Mouse (Mus musculus): ENCODE measurements around the gene Endou. TPM values are rescaled to one million over a fixed set of nuclear protein-coding genes. Genes with fewer than 3 reads are reported as not detected.

Endou gene
- polyA plus RNA-seq, 1 experiment from 2014 or later = 0.11 TPM

DNA sequence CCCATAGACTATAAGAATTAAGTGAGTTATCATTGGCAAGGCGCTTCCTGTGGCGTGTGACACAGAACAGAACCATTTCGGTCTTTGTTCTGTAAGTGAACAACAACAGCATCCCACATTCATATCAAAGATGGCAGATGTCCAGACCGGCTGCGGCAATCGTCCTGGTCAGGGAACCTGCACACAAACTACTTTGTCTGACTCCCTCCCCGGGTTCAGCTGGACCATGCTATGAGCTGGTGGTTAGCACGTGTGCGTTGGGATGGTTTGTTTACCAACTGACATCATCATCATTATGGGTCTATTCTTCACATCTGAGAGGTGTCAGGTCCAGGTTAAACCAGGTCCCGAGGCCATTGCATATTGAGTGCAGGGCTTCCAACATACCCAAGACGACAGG is 2.7 kb downstream of the Endou start:
- DNase-seq (ENCODE audit: low spot score) = no peak

DNA sequence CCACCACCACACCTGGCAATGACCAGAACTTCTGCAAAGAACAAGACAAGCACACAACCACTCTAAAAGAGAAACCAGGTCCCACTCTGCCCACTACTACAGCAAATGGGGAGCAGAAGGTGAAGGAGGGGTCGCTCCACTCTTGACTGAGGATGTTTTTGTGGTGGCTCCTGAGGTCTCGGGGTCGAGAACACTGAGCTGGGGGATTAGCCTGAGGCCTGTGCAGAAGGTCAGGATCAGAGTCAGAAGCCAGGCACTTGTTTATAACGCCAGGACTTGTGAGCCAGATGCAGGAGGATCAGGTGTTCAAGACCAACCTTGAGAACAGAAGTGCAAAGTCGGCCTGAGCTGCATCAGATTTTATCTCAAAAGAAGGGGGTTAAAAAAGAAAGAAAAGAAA is 3.6 kb downstream of the Endou start:
- H3K9ac ChIP-seq (ENCODE audit: low read length) = no peak overlapping the region

More for the DNA sequence above, 2.7 kb downstream of the Endou start:
- WGBS = 87% methylated on average over 11 of the region's 11 CpGs
- no peak for ATAC-seq
- Histone ChIP-seq H3K27ac (ENCODE audit: low read depth, low read length) (no peak overlapping the region), H3K9me3 (replicated peaks; ENCODE audit: control insufficient read depth, low read length) (no peaks in the 10 kb centered on the region), H3K4me3 (ENCODE audit: low read depth, low read length) (no peak overlapping the region), H3K36me3 (ENCODE audit: control insufficient read depth, insufficient read depth, low read length) (no peaks in the 10 kb centered on the region), H3K4me2 (ENCODE audit: low read length) (no peak overlapping the region), H3K4me1 (ENCODE audit: control insufficient read depth, insufficient read depth, low read length) (no peaks in the 10 kb centered on the region), H3K9ac (ENCODE audit: low read length) (no peak overlapping the region), H3K27me3 (replicated peaks; ENCODE audit: control insufficient read depth, insufficient read depth, low read length) (no peaks in the 10 kb centered on the region)

DNA sequence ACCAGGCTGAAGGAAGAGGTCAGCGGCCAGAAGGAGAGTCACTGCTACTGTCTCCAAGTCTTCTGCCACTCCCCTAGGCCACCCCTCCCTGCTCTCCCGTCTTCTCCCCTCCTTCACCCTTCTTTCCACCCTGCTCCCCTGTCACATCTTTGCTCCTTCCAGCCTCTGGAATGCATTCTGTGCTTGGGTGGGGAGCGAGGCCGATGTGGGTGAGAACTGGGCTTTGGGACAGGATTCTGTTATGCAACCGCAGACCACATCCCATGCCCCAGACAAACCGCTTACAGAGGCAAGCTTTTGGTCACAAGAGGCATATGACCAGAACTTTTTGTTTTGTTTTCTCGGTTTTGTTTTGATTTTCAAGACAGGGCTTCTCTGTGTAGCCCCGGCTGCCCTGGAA is 4.1 kb downstream of the Endou start:
- no peak for ATAC-seq
- Histone ChIP-seq H3K36me3 (ENCODE audit: control insufficient read depth, insufficient read depth, low read length) (no peaks in the 10 kb centered on the region), H3K9ac (ENCODE audit: low read length) (no peak overlapping the region), H3K27ac (ENCODE audit: low read depth, low read length) (no peak overlapping the region), H3K4me3 (ENCODE audit: low read depth, low read length) (no peak overlapping the region), H3K9me3 (replicated peaks; ENCODE audit: control insufficient read depth, low read length) (no peaks in the 10 kb centered on the region), H3K4me1 (ENCODE audit: control insufficient read depth, insufficient read depth, low read length) (no peaks in the 10 kb centered on the region), H3K4me2 (ENCODE audit: low read length) (no peak overlapping the region), H3K27me3 (replicated peaks; ENCODE audit: control insufficient read depth, insufficient read depth, low read length) (no peaks in the 10 kb centered on the region)
- no peak for DNase-seq (ENCODE audit: low spot score)
- WGBS = 80% methylated on average over 8 of the region's 8 CpGs

More for the DNA sequence above, 3.6 kb downstream of the Endou start:
- Histone ChIP-seq H3K9me3 (replicated peaks; ENCODE audit: control insufficient read depth, low read length) (no peaks in the 10 kb centered on the region), H3K27me3 (replicated peaks; ENCODE audit: control insufficient read depth, insufficient read depth, low read length) (no peaks in the 10 kb centered on the region), H3K36me3 (ENCODE audit: control insufficient read depth, insufficient read depth, low read length) (no peaks in the 10 kb centered on the region), H3K27ac (ENCODE audit: low read depth, low read length) (no peak overlapping the region), H3K4me3 (ENCODE audit: low read depth, low read length) (no peak overlapping the region), H3K4me1 (ENCODE audit: control insufficient read depth, insufficient read depth, low read length) (no peaks in the 10 kb centered on the region), H3K4me2 (ENCODE audit: low read length) (no peak overlapping the region)
- DNase-seq (ENCODE audit: low spot score) (no peak), ATAC-seq (no peak)
- WGBS = 74% methylated on average over 5 of the region's 5 CpGs

DNA sequence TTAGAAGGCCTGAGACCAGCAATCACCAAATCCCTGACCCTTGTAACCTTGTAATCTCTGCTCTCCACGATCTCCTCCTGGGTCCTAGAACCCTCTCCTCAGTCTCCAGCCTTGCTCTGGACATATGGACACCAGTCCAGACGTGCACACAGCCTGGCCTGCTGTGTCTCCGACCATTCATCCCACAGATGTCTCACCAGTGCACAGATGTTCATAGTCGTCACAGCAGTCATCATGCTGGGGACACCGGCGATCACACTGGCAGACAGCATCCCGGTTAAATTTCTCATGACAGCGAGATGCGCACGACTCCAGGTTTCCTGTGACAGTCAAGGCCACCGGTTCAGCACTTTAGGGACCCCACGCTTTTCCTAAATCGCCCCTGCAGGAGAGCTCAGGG is 4.8 kb downstream of the Endou start:
- no peak overlapping the region for H3K4me3 ChIP-seq (ENCODE audit: low read depth, low read length)
- H3K27ac ChIP-seq (ENCODE audit: low read depth, low read length) = no peak overlapping the region
- WGBS = 88% methylated on average over 13 of the region's 13 CpGs
- H3K4me1 ChIP-seq (ENCODE audit: control insufficient read depth, insufficient read depth, low read length) = no peaks in the 10 kb centered on the region
- no peaks in the 10 kb centered on the region for H3K36me3 ChIP-seq (ENCODE audit: control insufficient read depth, insufficient read depth, low read length)
- ATAC-seq (no peak), DNase-seq (ENCODE audit: low spot score) (no peak)
- no peaks in the 10 kb centered on the region for H3K9me3 ChIP-seq (replicated peaks; ENCODE audit: control insufficient read depth, low read length)
- H3K27me3 ChIP-seq (replicated peaks; ENCODE audit: control insufficient read depth, insufficient read depth, low read length) = no peaks in the 10 kb centered on the region
- no peak overlapping the region for H3K9ac ChIP-seq (ENCODE audit: low read length)
- no peak overlapping the region for H3K4me2 ChIP-seq (ENCODE audit: low read length)

DNA sequence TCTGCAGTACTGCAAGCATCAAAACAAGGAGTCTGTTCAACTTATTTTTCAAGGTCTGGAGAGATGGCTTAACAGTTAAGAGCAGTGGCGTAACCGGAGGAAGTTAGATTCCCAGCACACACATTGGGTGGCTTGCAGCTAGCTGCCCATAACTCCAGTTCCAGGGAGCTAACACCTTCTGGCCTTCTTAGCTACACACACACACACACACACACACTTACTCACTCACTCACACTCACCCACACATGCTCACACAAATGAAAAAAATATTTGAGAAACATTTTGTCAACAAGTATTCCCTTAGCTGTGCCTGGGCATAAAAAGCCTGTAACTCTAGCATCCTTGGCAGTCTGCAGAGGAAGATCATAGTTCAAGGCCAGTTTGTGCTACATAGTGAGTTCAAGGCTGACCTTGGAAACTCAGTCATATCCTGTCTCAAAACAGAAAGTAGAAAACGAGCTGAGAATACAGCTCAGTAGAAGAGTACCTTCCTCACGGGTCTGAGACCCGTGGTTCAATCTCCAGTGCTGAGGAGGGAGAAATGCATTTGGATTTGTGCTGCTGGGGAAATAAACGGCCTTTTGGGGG is 5.8 kb downstream of the Endou start:
- no peak overlapping the region for H3K4me2 ChIP-seq (ENCODE audit: low read length)
- no peaks in the 10 kb centered on the region for H3K27me3 ChIP-seq (replicated peaks; ENCODE audit: control insufficient read depth, insufficient read depth, low read length)
- H3K9ac ChIP-seq (ENCODE audit: low read length) = no peak overlapping the region
- ATAC-seq = no peak
- no peaks in the 10 kb centered on the region for H3K4me1 ChIP-seq (ENCODE audit: control insufficient read depth, insufficient read depth, low read length)
- no peak overlapping the region for H3K27ac ChIP-seq (ENCODE audit: low read depth, low read length)
- DNase-seq (ENCODE audit: low spot score) = no peak
- no peaks in the 10 kb centered on the region for H3K9me3 ChIP-seq (replicated peaks; ENCODE audit: control insufficient read depth, low read length)
- 86% methylated on average over 6 of the region's 6 CpGs for WGBS
- H3K4me3 ChIP-seq (ENCODE audit: low read depth, low read length) = no peak overlapping the region
- no peaks in the 10 kb centered on the region for H3K36me3 ChIP-seq (ENCODE audit: control insufficient read depth, insufficient read depth, low read length)

DNA sequence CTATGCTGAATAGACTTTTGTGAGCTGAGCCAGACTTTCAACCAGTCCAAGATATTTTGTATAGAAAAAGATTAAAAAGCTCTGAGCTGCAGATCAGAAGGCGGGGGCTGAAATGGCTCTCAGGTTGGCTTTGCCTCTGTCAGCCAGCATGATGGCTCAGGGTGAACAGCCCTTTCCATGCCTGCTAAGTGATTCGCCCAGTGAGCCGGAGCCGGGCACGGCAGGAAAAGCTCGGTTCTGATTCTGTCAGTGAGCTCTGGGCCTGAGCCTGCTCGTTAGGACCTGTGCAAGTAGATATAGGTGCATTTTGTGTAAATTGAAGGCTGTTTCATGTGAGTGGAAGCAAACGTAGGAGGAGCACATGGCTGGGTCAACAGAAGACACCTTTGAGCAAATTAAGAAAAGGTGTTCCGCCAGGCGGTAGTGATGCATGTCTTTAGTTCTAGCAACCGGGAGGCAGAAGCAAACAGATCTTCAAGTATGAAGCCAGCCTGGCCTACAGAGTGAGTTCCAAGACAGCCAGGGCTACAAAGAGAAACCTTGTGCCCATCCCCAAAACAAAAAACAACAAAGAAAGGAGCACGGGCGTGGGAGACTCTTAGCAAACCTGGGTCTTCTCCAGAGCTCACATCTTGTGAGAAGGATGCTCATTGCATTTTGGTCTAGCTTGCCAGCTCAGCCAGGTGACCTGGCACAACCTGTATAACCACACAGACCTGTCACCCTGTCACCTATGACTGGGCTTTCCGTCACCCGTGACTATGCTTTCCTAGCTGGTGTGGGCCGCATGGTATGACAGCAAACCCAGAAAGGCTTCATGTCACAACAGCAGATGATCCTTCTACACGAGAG is 6.6 kb downstream of the Endou start:
- H3K4me3 ChIP-seq (ENCODE audit: low read depth, low read length) = no peak overlapping the region
- H3K9ac ChIP-seq (ENCODE audit: low read length) = no peak overlapping the region
- no peaks in the 10 kb centered on the region for H3K36me3 ChIP-seq (ENCODE audit: control insufficient read depth, insufficient read depth, low read length)
- 87% methylated on average over 17 of the region's 17 CpGs for WGBS
- no peak for DNase-seq (ENCODE audit: low spot score)
- H3K27ac ChIP-seq (ENCODE audit: low read depth, low read length) = no peak overlapping the region
- H3K27me3 ChIP-seq (replicated peaks; ENCODE audit: control insufficient read depth, insufficient read depth, low read length) = no peaks in the 10 kb centered on the region
- H3K9me3 ChIP-seq (replicated peaks; ENCODE audit: control insufficient read depth, low read length) = no peaks in the 10 kb centered on the region
- no peak overlapping the region for H3K4me2 ChIP-seq (ENCODE audit: low read length)
- no peaks in the 10 kb centered on the region for H3K4me1 ChIP-seq (ENCODE audit: control insufficient read depth, insufficient read depth, low read length)
- no peak for ATAC-seq

DNA sequence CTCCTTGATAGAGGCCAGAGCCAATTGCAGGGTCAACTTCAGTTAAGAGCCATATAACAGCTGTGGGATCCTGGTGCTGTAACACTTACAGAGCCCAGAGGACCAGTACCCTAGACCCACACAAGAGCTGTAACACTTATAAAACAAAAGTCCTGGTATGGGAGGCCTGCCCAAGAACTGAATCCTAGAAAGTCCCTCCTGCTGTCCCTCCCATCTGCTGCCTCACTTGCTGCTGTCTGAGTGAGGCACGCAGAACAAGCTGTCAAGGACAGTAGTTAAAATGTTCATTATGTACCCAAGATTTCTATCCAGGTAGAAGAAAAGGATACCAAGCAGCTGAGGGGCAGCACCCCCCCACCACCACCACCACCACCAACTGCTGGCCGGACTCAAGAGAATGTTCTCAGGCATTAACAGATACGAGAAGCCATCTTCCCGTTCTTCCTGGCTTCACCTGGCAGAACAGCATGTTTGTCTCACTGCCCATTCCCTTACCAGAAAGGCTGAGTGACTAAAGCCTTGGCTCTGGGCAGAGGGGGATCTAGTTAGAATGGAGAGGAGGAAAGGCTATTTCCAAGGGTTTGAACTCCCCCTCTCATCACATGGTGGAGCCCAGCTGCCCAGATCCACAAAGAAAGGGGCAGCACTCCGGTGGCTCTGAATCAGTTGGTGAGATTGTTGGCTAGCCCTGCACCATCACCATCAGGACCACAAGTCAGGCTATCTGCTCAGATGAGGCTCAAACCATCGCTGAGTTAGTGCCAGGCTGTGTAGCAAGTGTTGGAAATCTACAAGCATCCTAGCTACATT is 7.4 kb downstream of the Endou start:
- Histone ChIP-seq H3K4me3 (ENCODE audit: low read depth, low read length) (no peak overlapping the region), H3K4me2 (ENCODE audit: low read length) (no peak overlapping the region), H3K4me1 (ENCODE audit: control insufficient read depth, insufficient read depth, low read length) (no peaks in the 10 kb centered on the region), H3K27ac (ENCODE audit: low read depth, low read length) (no peak overlapping the region), H3K9ac (ENCODE audit: low read length) (no peak overlapping the region), H3K27me3 (replicated peaks; ENCODE audit: control insufficient read depth, insufficient read depth, low read length) (no peaks in the 10 kb centered on the region), H3K36me3 (ENCODE audit: control insufficient read depth, insufficient read depth, low read length) (no peaks in the 10 kb centered on the region), H3K9me3 (replicated peaks; ENCODE audit: control insufficient read depth, low read length) (no peaks in the 10 kb centered on the region)
- 91% methylated on average over 6 of the region's 6 CpGs for WGBS
- no peak for DNase-seq (ENCODE audit: low spot score)
- no peak for ATAC-seq

DNA sequence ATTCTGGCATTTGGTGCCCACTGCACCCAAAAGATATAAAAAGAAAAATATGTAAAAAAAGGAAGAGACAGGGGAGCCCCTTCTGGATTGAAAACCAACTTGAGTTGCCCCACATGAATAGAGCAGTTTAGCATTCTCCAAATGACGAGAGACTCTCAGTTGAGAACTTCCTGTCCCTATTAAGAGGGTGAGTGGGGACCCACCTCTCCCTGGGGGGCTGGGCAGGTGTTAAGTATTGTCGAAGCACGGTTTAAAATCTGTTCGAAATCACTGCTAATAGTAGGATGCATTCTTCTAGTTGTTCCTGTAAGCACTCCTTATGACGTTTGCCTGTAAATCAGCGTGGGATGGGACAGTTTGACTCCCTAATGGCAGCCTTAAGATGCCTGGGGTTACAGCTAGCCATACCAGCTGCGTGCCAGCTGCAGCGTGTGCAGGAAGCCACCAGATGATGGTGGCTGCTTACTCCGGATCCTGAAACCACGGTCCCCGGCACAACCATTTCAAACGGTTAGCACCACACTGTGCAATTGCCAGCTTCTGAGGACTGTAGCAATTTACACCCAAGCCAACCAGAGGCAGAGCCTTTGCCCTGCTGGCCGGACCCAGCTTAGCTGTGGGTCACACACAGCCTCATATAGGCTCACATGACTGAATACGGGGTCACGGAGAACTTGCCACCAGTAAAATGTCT is 10.0 kb downstream of the Endou start:
- Histone ChIP-seq H3K36me3 (ENCODE audit: control insufficient read depth, insufficient read depth, low read length) (no peaks in the 10 kb centered on the region), H3K4me1 (ENCODE audit: control insufficient read depth, insufficient read depth, low read length) (no peaks in the 10 kb centered on the region), H3K27me3 (replicated peaks; ENCODE audit: control insufficient read depth, insufficient read depth, low read length) (no peaks in the 10 kb centered on the region), H3K9me3 (replicated peaks; ENCODE audit: control insufficient read depth, low read length) (no peaks in the 10 kb centered on the region), H3K27ac (ENCODE audit: low read depth, low read length) (no peak overlapping the region), H3K4me2 (ENCODE audit: low read length) (no peak overlapping the region), H3K4me3 (ENCODE audit: low read depth, low read length) (no peak overlapping the region), H3K9ac (ENCODE audit: low read length) (no peak overlapping the region)
- 88% methylated on average over 15 of the region's 15 CpGs for WGBS
- DNase-seq (ENCODE audit: low spot score) = no peak
- ATAC-seq = no peak
